Mouse (Mus musculus) liver (tissue): ENCODE data around the gene Hist1h3e.
"Not testable (repeated sequence)": the region's sequence is repeated elsewhere in the genome, so short reads cannot be mapped to it uniquely, and the experiment has no call there.

Experiments used
- DNase-seq: peaks from one replicate; pipeline ENCODE4 v3.0.0-alpha.2; 2020; ENCODE audit warnings: mixed read lengths

Hist1h3e gene

DNA sequence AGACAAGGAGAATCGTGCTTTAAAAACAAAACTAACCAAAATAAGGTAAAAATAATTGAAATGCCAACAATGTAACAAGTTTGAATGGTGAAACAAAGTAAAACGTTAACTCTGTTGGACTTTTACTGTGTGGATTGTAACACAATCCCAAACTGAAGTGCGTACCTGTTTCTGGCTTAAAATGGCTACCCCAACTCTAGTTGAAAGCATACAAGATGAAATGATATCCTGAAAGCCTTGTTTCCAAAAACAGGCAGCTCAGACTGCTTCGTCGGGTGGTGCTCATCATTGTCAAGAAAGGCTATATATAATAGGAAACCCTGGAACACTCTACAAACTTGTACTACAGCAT lies 662 bp downstream of the Hist1h3e start:
- DNase-seq: not testable (repeated sequence)

DNA sequence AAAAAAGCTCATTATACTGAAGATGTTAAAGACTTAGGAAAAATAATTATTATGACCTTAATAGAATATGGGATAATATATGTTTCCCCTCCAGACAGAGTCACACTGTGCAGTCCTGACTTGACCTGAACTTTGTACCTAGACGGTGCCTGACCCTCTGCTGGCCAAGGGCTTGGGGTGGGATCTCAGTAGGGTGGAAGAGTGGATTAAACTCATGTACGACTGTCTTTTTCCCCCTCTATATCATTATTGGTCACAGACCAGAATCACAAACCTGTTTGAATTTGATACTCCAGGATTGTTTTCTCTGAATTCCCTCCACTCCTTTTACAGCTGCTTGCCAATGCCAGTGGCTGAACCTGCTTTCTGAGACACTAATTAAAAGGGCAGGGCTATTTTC lies 1.5 kb downstream of the Hist1h3e start:
- DNase-seq: not testable (repeated sequence)

DNA sequence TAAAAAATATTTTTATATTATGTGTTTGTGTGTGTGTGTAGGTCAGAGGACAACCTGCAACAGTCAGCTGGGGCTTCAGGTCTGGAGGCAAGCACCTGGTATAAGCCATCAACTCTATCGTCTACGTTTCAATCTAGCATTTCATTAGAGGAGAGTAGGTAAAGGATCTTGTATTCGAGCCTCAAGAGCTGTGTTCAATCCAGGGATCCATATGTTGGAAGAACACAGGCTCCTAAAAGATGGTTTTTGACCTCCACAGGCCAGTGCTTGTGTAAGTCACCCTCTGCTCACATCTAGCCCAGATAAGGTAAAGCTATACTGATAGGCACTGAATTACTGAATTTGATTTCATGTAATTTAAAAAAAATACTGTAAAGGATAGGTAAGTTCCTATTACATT lies 5.3 kb downstream of the Hist1h3e start:
- DNase-seq: no peak

DNA sequence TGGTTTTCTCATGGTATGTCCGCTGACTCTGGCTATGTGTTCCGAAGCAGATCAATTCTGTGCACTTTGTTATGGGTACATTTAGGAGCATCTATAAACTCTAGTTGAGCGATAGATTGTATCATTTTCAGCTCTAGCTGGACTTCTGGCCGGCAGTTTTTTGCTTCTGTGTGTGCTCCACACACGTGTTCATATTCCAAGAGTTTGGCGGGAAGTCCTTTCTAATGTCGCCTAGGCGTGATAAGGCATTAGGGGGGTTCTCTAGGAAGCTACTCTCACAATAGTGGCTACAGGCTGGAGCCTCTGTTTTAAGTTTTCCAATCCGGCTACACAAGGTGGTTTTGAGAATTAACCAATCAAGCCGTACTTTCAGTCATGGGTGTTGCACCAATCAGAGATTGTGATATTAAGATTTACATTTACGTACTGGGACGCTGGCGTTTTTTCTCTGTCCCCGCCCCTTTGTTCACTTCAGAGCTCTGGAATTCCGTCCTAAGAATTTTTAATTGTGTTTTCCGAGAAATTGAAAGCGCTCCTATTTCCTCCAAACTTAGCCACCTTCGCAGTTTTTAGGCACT lies 6.2 kb downstream of the Hist1h3e start:
- DNase-seq: peak; percentile 79

DNA sequence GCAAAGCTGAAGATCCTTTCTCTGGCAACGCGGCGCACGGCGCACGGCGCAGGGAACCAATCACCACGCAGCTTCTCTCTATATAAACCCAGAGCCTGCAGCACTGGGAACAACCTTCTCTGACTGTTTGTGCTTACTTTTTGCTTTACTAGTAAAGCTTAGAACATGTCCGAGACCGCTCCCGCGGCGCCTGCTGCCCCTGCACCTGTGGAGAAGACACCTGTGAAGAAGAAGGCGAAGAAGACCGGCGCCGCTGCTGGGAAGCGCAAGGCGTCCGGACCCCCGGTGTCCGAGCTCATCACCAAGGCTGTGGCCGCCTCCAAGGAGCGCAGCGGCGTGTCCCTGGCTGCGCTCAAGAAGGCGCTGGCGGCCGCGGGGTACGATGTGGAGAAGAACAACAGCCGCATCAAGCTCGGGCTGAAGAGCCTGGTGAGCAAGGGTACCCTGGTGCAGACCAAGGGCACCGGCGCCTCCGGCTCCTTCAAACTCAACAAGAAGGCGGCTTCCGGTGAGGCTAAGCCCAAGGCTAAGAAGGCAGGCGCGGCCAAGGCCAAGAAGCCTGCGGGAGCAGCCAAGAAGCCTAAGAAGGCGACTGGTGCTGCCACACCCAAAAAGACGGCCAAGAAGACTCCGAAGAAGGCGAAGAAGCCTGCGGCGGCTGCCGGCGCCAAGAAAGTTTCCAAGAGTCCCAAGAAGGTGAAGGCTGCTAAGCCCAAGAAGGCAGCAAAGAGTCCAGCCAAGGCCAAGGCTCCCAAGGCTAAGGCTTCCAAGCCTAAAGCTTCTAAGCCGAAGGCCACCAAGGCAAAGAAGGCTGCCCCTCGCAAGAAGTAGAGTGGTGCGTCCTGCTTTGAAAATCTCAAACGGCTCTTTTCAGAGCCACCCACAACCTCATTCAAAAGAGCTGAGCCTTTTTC lies 7.0 kb downstream of the Hist1h3e start:
- peak; percentile 95 for DNase-seq

DNA sequence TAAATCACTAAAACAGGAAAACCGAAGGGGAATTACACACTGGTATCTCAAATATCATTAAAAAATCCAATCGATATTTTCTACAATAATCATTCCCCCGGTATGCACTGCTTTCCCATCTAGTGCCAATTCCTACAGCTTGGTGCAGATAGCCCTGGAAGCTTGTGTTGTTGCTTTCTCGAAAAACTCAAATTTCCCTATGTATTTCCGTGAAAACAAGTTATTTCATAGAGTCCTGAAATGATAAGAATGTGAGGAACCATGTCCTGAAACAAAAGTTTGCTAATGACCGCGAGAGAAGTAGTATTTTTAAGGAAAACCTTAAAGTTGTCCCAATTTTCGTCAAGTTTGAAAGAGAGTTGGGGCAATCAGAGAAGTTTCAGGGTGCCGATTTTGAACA lies 7.8 kb downstream of the Hist1h3e start:
- no peak for DNase-seq

DNA sequence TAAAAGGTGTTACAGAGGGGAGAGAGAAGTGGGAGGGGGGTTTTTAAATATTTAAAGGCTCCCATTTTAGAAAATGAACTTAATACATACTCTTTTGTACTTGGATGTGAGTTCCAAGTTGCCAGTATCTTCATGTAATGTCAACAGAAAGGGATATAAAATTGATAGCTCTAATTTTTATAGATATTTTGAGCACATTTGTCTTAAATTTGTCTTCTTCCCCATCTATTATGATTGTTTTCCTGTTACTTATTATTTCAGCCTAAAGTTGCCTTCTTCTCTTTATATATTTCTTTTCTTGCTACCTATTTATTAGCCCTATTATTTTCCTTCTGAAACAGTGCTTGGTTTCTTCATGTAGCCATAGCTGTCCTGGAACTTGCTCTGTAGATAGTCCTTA lies 9.2 kb downstream of the Hist1h3e start, which contains the start of gene Hist1h1d:
Gene Hist1h1d (plus strand): TSS at position 301 of the 400 bp plus-strand sequence.
- no peak for DNase-seq

DNA sequence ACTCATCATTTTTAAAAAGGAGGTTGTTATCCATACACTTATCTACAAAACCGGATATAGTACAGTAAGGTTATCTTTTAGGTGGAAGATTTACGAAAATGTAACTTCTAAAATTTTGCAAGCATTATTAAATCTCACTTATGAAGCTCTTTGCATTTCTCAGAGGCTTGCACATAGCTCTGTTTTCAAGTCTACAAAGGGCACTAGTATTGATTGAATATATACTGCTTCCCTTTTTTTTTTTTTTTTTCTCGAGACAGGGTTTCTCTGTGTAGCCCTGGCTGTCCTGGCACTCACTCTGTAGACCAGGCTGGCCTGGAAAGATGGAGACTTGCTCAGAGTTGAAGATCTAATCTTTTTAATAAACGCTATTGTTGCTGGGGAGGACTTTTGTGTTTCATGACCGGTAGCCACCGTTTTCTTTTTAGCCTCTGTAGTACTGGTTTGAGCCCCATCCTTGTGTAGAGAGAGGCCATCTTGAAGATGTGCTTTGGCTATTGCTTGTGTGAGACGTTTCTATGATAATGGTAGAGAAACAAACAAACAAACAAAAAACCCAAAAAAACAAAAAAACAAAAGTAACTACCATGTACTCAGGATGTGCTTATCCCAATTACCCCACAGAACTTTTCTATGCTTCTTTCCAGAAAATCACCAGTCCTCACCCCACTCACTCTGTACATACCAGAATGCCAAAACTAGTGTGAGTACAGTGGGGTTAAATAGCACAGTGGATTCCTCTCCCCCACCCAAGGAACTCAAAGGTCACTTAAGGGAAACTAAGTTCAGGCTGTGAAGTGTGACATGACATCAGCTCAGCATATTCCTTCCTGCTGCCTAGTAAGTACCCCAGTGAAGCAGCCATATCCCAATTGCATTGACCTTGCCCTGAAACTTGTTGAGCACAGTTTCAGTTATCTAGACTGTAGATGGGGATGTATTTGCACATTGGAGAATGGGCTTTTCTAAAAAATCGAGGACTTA lies 9.9 kb downstream of the Hist1h3e start:
- DNase-seq: no peak

DNA sequence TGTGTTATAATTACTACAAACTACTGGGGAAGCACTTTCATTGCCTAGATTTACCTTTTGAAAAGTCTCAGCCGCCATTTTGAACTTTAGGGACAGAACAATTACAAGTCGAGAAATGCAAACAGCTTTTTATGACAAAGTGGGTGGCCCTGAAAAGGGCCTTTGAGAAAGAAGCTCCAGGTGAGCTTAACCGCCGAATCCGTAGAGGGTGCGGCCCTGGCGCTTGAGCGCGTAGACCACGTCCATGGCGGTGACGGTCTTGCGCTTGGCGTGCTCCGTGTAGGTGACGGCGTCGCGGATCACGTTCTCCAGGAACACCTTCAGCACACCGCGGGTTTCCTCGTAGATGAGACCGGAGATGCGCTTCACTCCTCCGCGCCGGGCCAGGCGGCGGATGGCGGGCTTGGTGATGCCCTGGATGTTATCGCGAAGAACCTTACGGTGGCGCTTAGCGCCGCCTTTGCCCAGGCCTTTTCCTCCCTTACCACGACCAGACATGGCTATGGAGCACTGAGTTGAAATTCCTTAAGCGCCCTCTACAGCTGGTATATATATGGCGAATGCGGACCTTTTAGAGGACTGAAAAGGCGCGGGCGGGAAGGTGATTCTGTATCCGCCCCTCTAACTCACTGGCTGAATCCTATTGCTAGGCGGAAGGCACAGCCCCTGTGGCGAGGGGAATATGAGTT lies 10.9 kb downstream of the Hist1h3e start, which contains the start of gene Hist1h4f:
Gene Hist1h4f (minus strand): TSS at position 503 of the 689 bp plus-strand sequence.
- peak; percentile 92 for DNase-seq

DNA sequence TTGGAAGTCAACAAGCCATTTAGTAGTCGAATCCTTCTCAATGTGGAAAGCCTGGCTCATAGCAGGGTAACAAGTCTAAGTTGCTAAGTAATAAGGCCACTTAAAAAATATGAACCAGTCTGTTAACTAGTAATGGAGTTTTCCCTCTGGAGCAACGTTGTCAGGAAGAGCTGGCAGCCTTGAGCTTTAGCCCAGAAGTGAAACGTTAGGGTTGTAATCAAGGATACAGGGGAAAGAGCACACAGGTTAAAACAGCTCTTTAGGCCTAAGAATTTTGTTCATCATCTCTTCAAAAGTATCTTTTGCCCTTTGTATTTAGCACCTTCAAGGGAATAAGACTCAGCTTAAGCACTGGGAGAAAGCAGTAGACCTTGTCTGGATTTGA lies 11.4 kb downstream of the Hist1h3e start:
- DNase-seq: no peak

DNA sequence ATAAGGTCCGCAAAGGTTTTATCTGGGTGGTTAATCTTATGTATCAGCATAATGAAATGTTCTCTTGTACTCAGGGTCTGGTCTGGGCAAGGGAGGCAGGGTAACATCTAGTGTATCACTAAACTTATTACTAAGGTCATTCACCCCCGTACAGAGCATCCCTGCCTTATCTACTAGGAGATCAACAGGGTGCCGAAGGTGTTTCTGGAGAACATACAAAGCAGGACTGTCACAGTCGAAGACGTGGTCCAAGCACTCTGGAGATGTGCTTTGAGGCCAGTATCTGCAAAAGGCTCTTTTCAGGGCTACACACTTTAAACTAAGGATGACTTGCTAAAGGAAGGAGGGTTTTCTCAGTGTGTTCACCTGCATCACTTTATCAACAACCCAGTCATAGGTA lies 15.5 kb downstream of the Hist1h3e start:
- DNase-seq: no peak

DNA sequence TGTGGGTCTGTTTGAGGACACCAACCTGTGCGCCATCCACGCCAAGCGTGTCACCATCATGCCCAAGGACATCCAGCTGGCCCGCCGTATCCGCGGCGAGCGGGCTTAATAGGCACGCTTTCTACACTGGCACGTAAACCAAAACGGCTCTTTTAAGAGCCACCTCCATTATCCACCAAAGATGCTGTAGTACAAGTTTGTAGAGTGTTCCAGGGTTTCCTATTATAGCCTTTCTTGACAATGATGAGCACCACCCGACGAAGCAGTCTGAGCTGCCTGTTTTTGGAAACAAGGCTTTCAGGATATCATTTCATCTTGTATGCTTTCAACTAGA lies 17.4 kb downstream of the Hist1h3e start:
- not testable (repeated sequence) for DNase-seq

DNA sequence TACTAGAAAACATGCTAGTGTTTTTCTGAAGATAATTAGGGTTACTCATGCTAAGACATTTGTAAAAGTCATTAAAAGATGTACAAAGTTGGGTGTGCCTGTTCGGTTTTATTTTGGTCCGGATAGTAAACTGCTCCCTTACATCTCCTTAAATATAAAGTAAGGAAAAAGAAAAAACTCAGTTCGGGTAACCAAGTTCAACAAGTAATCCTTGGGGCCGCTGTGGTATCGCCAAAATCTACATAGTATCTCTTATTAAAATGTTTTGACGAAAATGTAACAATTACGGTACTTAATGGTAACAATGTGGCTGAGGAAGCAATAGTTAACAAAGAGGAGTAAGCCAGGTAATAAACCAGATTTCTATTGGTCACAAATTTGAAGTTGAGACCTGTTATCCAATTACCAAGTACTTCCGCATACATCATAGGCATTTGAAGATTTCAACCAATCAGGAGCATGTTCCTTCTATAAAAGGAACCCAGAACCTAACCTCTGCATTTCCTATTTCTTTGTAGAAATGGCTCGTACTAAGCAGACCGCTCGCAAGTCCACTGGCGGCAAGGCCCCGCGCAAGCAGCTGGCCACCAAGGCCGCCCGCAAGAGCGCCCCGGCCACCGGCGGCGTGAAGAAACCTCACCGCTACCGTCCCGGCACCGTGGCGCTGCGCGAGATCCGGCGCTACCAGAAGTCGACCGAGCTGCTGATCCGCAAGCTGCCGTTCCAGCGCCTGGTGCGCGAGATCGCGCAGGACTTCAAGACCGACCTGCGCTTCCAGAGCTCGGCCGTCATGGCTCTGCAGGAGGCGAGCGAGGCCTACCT lies 18.0 kb downstream of the Hist1h3e start, which contains the start of gene Hist1h3f:
Gene Hist1h3f (plus strand): TSS at position 88 of the 822 bp plus-strand sequence.
- DNase-seq: peak; percentile 81

DNA sequence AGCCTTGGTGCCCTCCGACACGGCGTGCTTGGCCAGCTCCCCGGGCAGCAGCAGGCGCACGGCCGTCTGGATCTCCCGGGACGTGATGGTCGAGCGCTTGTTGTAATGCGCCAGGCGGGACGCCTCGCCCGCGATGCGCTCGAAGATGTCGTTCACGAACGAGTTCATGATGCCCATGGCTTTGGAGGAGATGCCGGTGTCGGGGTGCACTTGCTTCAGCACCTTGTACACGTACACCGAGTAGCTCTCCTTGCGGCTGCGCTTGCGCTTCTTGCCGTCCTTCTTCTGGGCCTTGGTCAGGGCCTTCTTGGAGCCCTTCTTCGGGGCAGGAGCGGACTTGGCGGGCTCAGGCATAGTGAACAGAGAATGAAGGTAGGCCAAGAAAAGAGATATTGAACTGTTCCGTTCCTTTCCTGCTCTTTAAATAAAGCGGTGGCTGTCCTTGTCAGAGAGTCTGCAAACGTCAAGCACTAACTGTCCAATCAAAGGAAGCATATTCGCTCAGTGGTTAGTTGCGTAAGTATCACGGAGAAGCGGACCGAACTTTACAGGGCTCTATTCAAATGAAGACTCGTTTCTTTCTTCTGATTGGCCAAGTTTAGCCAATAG lies 19.1 kb downstream of the Hist1h3e start, which contains the start of gene Hist1h2bh:
Gene Hist1h2bh (minus strand): TSS at position 394 of the 609 bp plus-strand sequence.
- DNase-seq: peak; percentile 85

DNA sequence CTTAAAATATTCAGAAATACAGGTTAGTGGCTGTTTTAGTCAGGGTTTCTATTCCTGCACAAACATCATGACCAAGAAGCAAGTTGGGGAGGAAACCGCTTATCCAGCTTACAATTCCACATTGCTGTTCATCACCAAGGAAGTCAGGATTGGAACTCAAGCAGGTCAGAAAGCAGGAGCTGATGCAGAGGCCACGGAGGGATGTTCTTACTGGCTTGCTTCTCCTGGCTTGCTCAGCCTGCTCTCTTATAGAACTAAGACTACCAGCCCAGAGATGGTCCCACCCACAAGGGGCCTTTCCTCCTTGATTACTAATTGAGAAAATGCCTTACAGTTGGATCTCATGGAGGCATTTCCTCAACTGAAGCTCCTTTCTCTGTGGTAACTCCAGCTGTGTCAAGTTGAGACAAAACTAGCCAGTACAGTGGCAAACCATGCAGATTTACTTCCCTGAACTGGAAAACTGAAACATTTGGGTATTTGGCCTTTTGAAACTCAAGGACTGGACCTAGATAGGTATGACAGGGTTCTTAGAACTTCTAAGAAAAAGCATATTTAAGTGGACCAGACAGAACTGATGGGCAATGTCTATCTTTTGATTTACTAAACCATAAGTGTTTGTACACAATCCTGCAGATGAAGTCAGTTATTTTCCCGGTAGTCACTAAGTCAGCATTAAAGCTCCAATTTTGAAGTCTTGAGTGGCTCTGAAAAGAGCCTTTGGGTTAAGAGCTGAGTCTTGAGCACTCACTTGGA lies 19.8 kb downstream of the Hist1h3e start:
- not testable (repeated sequence) for DNase-seq

DNA sequence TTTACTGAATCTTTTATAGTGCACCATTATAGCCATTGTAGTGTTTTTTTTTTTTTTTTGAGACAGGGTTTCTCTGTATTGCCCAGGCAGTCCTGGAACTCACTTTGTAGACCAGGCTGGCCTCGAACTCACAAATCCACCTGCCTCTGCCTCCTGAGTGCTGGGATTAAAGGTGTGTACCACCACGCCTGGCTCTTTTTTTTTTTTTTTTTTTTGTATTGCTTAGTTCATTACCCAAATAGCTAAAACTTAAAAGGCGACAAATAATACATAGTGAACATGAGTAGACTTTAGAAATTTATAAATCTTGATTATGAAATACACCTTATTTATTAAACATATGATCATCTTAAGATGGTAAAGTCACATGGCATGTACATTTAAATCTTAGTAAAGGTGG lies 20.7 kb downstream of the Hist1h3e start:
- DNase-seq: no peak

DNA sequence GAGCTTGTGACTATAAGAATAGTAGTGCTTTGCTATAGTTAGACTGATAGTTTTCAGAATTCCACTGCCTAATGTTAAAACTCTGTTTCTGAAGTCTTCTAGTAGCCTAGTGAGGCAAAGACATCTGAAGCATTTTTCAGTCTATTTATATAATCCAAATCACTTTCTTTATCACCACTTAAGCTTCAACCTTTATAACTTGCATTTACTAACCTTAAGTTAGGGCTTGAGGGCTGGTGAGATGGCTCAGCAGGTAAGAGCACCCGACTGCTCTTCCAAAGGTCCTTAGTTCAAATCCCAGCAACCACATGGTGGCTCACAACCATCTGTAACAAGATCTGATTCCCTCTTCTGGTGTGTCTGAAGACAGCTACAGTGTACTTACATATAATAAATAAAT lies 22.3 kb downstream of the Hist1h3e start:
- DNase-seq: not testable (repeated sequence)

DNA sequence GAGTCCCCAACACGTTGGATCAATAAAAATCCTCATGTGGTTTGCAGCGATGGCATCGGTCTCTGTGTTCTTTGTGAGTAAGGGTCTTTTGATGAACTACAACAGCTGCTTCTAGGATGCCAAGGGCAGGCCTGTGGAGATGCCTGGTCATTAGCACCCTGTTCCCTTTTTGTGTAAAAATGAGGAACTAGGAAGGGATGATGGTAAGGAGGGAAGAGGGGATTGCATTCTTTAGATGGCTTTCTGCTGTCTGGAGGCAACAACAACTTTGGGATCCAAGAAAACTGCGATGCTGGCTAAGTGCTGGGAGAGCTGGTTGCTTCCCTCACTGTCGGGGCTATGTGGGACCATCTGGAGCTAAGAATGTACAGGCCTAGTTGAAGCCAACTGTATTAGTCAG lies 23.9 kb downstream of the Hist1h3e start:
- DNase-seq: no peak

DNA sequence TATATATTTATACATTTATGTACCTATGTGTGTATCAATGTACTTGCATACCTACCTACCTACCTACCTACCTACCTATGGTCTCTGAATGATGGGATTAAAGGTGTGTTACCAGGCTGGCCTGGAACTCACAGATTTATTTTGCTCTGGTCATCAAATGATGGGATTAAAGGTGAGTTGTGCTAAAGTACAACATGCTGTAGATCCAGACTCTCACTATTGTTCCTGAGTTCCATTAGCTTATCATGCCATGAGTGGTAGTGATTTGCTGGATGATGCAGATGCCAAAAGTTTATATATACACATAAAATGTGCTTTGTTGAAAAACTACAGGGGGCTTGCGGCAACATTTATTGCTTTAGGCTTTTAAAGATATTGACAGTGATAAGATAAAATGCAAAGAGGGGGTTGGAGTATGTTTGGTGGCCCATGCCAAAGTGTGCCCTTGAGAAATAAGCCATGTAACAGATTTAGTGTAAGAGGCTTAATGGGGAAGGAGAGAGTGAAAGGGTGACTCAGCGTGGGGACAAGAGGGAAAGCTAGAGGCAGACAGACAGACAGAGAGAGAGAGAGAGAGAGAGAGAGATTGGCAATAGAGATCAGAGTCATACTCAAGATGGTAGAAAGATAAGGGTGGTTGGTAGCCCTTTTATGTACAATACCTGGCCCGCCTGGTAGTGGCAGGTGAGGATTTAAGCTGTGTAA lies 25.0 kb downstream of the Hist1h3e start:
- DNase-seq: no peak
